Mouse (Mus musculus) embryonic facial prominence, embryonic 12.5 days (tissue): ENCODE measurements around the gene Plcb1. TPM values are rescaled to one million over a fixed set of nuclear protein-coding genes. Genes with fewer than 3 reads are reported as not detected.
"Not testable (repeated sequence)": the region's sequence is repeated elsewhere in the genome, so short reads cannot be mapped to it uniquely, and the experiment has no call there.

Experiments used
- ATAC-seq: fragments of 200-750 bp; cut with Nextera tagmentation; 2 replicates; pipeline ENCODE4 v1.8.0; 2017; ENCODE audit not compliant: insufficient number of reproducible peaks, insufficient read depth, low FRiP score, low TSS enrichment
- H3K27ac ChIP-seq: fragments of 300-500 bp; sonication (generic); 2 replicates; pipeline ENCODE4 v1.5.1; 2016; ENCODE audit warnings: mild to moderate bottlenecking
- H3K27me3 ChIP-seq: fragments of 300-500 bp; sonication (generic); 2 replicates; pipeline ENCODE4 v1.6.1; 2016; ENCODE audit warnings: mild to moderate bottlenecking, moderate library complexity
- H3K36me3 ChIP-seq: fragments of 300-500 bp; sonication (generic); 2 replicates; pipeline ENCODE4 v1.6.1; 2016; ENCODE audit warnings: mild to moderate bottlenecking
- H3K4me1 ChIP-seq: fragments of 300-500 bp; sonication (generic); 2 replicates; pipeline ENCODE4 v1.6.1; 2016
- H3K4me2 ChIP-seq: fragments of 300-500 bp; sonication (generic); replicated peaks from 2 replicates; pipeline ENCODE4 v1.6.1; 2016; ENCODE audit warnings: mild to moderate bottlenecking, moderate library complexity
- H3K4me3 ChIP-seq: fragments of 300-500 bp; sonication (generic); 2 replicates; pipeline ENCODE4 v1.5.1; 2016; ENCODE audit warnings: mild to moderate bottlenecking
- H3K9ac ChIP-seq: fragments of 300-500 bp; sonication (generic); 2 replicates; pipeline ENCODE4 v1.6.1; 2016; ENCODE audit warnings: mild to moderate bottlenecking, moderate library complexity
- H3K9me3 ChIP-seq: fragments of 300-500 bp; sonication (generic); 2 replicates; pipeline ENCODE4 v1.6.1; 2016; ENCODE audit warnings: mild to moderate bottlenecking, moderate library complexity
- WGBS: fragments of 180-500 bp; shearing (Covaris S2); methylation state at CpG from one replicate; pipeline ENCODE4 v1.1.7; 2016; 5-methylcytosine and 5-hydroxymethylcytosine counted together
- polyA plus RNA-seq: library from polyadenylated mRNA; unstranded; fragments of >200 nt; fragmentation: Nextera tagmentation; extraction: Ambion mirVana; gene quantifications from 2 replicates; pipeline ENCODE4 v1.2.1, GENCODE M21; 2016

The Plcb1 gene
- polyA plus RNA-seq, 1 experiment from 2014 or later = 16.5 TPM

- WGBS = 13% methylated on average over 1 of the region's 1 CpGs
- no peak overlapping the region for H3K9ac ChIP-seq
These were observed 570.4 kb downstream of the Plcb1 start for GRCm38 (mm10) chr2:135356311-135356710.

GRCm38 (mm10) chr2:135361798-135362197 is 575.9 kb downstream of the Plcb1 start:
- Histone ChIP-seq H3K4me2 (no peak overlapping the region), H3K4me1 (no peaks in the 10 kb centered on the region), H3K27ac (no peak overlapping the region), H3K4me3 (no peak overlapping the region), H3K36me3 (no peaks in the 10 kb centered on the region), H3K9me3 (no peaks in the 10 kb centered on the region), H3K9ac (no peak overlapping the region), H3K27me3 (no peaks in the 10 kb centered on the region)
- WGBS = 29% methylated on average over 1 of the region's 1 CpGs
- no peak for ATAC-seq

More at GRCm38 (mm10) chr2:135356311-135356710, 570.4 kb downstream of the Plcb1 start:
- Histone ChIP-seq H3K36me3 (no peaks in the 10 kb centered on the region), H3K27me3 (no peaks in the 10 kb centered on the region), H3K4me3 (no peak overlapping the region), H3K4me1 (no peaks in the 10 kb centered on the region), H3K27ac (no peak overlapping the region), H3K4me2 (no peak overlapping the region), H3K9me3 (no peaks in the 10 kb centered on the region)
- no peak for ATAC-seq

GRCm38 (mm10) chr2:135362948-135363347 is 577.1 kb downstream of the Plcb1 start:
- Histone ChIP-seq H3K4me1 (no peaks in the 10 kb centered on the region), H3K27me3 (no peaks in the 10 kb centered on the region), H3K36me3 (no peaks in the 10 kb centered on the region), H3K27ac (no peak overlapping the region), H3K9me3 (no peaks in the 10 kb centered on the region), H3K4me2 (no peak overlapping the region), H3K4me3 (no peak overlapping the region), H3K9ac (no peak overlapping the region)
- WGBS = 81% methylated on average over 5 of the region's 5 CpGs
- ATAC-seq = no peak

GRCm38 (mm10) chr2:135370259-135370835 is 584.5 kb downstream of the Plcb1 start:
- Histone ChIP-seq H3K36me3 (no peaks in the 10 kb centered on the region), H3K4me3 (no peak overlapping the region), H3K9ac (no peak overlapping the region), H3K4me2 (no peak overlapping the region), H3K27me3 (no peaks in the 10 kb centered on the region), H3K27ac (no peak overlapping the region), H3K4me1 (no peaks in the 10 kb centered on the region), H3K9me3 (no peaks in the 10 kb centered on the region)
- 60% methylated on average over 10 of the region's 10 CpGs for WGBS
- no peak for ATAC-seq

GRCm38 (mm10) chr2:135380796-135381195 is 594.9 kb downstream of the Plcb1 start:
- H3K27ac ChIP-seq, H3K4me1 ChIP-seq, H3K9ac ChIP-seq, H3K4me2 ChIP-seq, H3K36me3 ChIP-seq, H3K9me3 ChIP-seq, H3K27me3 ChIP-seq, ATAC-seq, H3K4me3 ChIP-seq: not testable (repeated sequence)
- 31% methylated on average over 7 of the region's 7 CpGs for WGBS

- H3K9ac ChIP-seq = no peak overlapping the region
- H3K27ac ChIP-seq = no peak overlapping the region
- no peak overlapping the region for H3K4me2 ChIP-seq
- no peak overlapping the region for H3K4me3 ChIP-seq
- no peak for ATAC-seq
- H3K36me3 ChIP-seq = no peaks in the 10 kb centered on the region
- H3K9me3 ChIP-seq = no peaks in the 10 kb centered on the region
- WGBS = 84% methylated on average over 1 of the region's 1 CpGs
- no peaks in the 10 kb centered on the region for H3K27me3 ChIP-seq
- H3K4me1 ChIP-seq = no peaks in the 10 kb centered on the region
These were observed 595.5 kb downstream of the Plcb1 start for GRCm38 (mm10) chr2:135381396-135381795.

- no peak for ATAC-seq
- Histone ChIP-seq H3K36me3 (no peaks in the 10 kb centered on the region), H3K27me3 (no peaks in the 10 kb centered on the region), H3K27ac (no peak overlapping the region), H3K9me3 (no peaks in the 10 kb centered on the region), H3K4me3 (no peak overlapping the region), H3K4me2 (no peak overlapping the region), H3K9ac (no peak overlapping the region), H3K4me1 (no peaks in the 10 kb centered on the region)
- WGBS = 59% methylated on average over 9 of the region's 9 CpGs
These were observed 602.1 kb downstream of the Plcb1 start for GRCm38 (mm10) chr2:135387990-135388389.

GRCm38 (mm10) chr2:135394698-135395097 is 608.8 kb downstream of the Plcb1 start:
- H3K4me3 ChIP-seq = no peak overlapping the region
- ATAC-seq = no peak
- H3K9ac ChIP-seq = no peak overlapping the region
- H3K4me2 ChIP-seq = no peak overlapping the region
- H3K4me1 ChIP-seq = no peaks in the 10 kb centered on the region
- no peaks in the 10 kb centered on the region for H3K36me3 ChIP-seq
- whole genome bisulfite sequencing = 81% methylated on average over 3 of the region's 3 CpGs
- H3K27me3 ChIP-seq = no peaks in the 10 kb centered on the region
- H3K27ac ChIP-seq = no peak overlapping the region
- no peaks in the 10 kb centered on the region for H3K9me3 ChIP-seq

- Histone ChIP-seq H3K9ac (no peak overlapping the region), H3K4me2 (no peak overlapping the region), H3K36me3 (no peaks in the 10 kb centered on the region), H3K9me3 (no peaks in the 10 kb centered on the region), H3K27me3 (no peaks in the 10 kb centered on the region), H3K4me3 (no peak overlapping the region), H3K27ac (no peak overlapping the region), H3K4me1 (no peaks in the 10 kb centered on the region)
- ATAC-seq = no peak
- WGBS = 86% methylated on average over 3 of the region's 3 CpGs
These were observed 610.5 kb downstream of the Plcb1 start for GRCm38 (mm10) chr2:135396375-135396774.

- Histone ChIP-seq H3K27me3 (no peaks in the 10 kb centered on the region), H3K4me1 (no peaks in the 10 kb centered on the region), H3K9me3 (no peaks in the 10 kb centered on the region), H3K27ac (no peak overlapping the region), H3K4me2 (no peak overlapping the region), H3K9ac (no peak overlapping the region), H3K36me3 (no peaks in the 10 kb centered on the region), H3K4me3 (no peak overlapping the region)
- 98% methylated on average over 2 of the region's 2 CpGs for WGBS
- no peak for ATAC-seq
These were observed 612.1 kb downstream of the Plcb1 start for GRCm38 (mm10) chr2:135397970-135398369.

- Histone ChIP-seq H3K4me1 (no peaks in the 10 kb centered on the region), H3K4me2 (no peak overlapping the region), H3K36me3 (no peaks in the 10 kb centered on the region), H3K9me3 (no peaks in the 10 kb centered on the region), H3K4me3 (no peak overlapping the region), H3K27ac (no peak overlapping the region), H3K27me3 (no peaks in the 10 kb centered on the region), H3K9ac (no peak overlapping the region)
- ATAC-seq = no peak
- WGBS = 85% methylated on average over 6 of the region's 6 CpGs
These were observed 613.9 kb downstream of the Plcb1 start for GRCm38 (mm10) chr2:135399760-135400159.

GRCm38 (mm10) chr2:135402916-135403315 is 617.0 kb downstream of the Plcb1 start:
- WGBS = 15% methylated on average over 1 of the region's 1 CpGs
- H3K27me3 ChIP-seq = no peaks in the 10 kb centered on the region
- H3K4me1 ChIP-seq = no peaks in the 10 kb centered on the region
- no peak overlapping the region for H3K27ac ChIP-seq
- H3K9me3 ChIP-seq = no peaks in the 10 kb centered on the region
- no peak overlapping the region for H3K4me3 ChIP-seq
- no peak overlapping the region for H3K4me2 ChIP-seq
- no peak for ATAC-seq
- no peaks in the 10 kb centered on the region for H3K36me3 ChIP-seq
- no peak overlapping the region for H3K9ac ChIP-seq

- H3K36me3 ChIP-seq = no peaks in the 10 kb centered on the region
- no peaks in the 10 kb centered on the region for H3K4me1 ChIP-seq
- no peaks in the 10 kb centered on the region for H3K9me3 ChIP-seq
- H3K9ac ChIP-seq = no peak overlapping the region
- H3K27me3 ChIP-seq = no peaks in the 10 kb centered on the region
- 77% methylated on average over 6 of the region's 6 CpGs for WGBS
- H3K4me3 ChIP-seq = no peak overlapping the region
- no peak for ATAC-seq
- H3K4me2 ChIP-seq = no peak overlapping the region
- H3K27ac ChIP-seq = no peak overlapping the region
These were observed 617.5 kb downstream of the Plcb1 start for GRCm38 (mm10) chr2:135403344-135403743.
